Mouse (Mus musculus): ENCODE measurements at regions not wholly inside any gene's neighbourhood (a gene's known extent, or its start where the extent isn't known, plus 50 kb on each side); places are given as distances from the start of the nearest gene placed in this dataset.

GRCm38 (mm10) chr10:93398531-93399320 lies 54.5 kb upstream of the Lta4h start:
- no peak for TF ChIP-seq CTCF (IDR thresholded peaks at IDR 0.05; ENCODE audit: borderline replicate concordance, control insufficient read depth, extremely low read depth, insufficient read depth, low read length, poor library complexity)
- no peak for TF ChIP-seq POLR2A (IDR thresholded peaks at IDR 0.05; ENCODE audit: control insufficient read depth, extremely low read depth, insufficient read depth, low read length, poor library complexity)
